Mouse (Mus musculus) liver, postnatal 0 days (tissue): ENCODE measurements around the gene Chek1. TPM values are rescaled to one million over a fixed set of nuclear protein-coding genes. Genes with fewer than 3 reads are reported as not detected.

Experiments
- ATAC-seq: fragments of 200-750 bp; cut with Nextera tagmentation; 2 replicates; pipeline ENCODE4 v1.8.0; 2017; ENCODE audit warnings: mild to moderate bottlenecking, moderate library complexity
- DNase-seq: peaks from one replicate; pipeline ENCODE4 v3.0.0-alpha.2; 2016
- H3K27ac ChIP-seq: fragments of 300-500 bp; sonication (generic); 2 replicates; pipeline ENCODE4 v1.5.1; 2014; ENCODE audit warnings: antibody characterized with exemption, moderate library complexity, mild to moderate bottlenecking, low read depth
- H3K27me3 ChIP-seq: fragments of 300-500 bp; sonication (generic); 2 replicates; pipeline ENCODE4 v1.6.1; 2014; ENCODE audit warnings: low read length, control low read depth, mixed read lengths; ENCODE audit not compliant: insufficient read depth
- H3K36me3 ChIP-seq: fragments of 300-500 bp; sonication (generic); replicated peaks from 2 replicates; pipeline ENCODE4 v1.6.1; 2014; ENCODE audit warnings: mild to moderate bottlenecking, control low read depth, low read length, moderate library complexity, mixed read lengths; ENCODE audit not compliant: insufficient read depth
- H3K4me1 ChIP-seq: fragments of 300-500 bp; sonication (generic); 2 replicates; pipeline ENCODE4 v1.6.1; 2014; ENCODE audit warnings: antibody characterized with exemption, mild to moderate bottlenecking, control low read depth; ENCODE audit not compliant: insufficient read depth
- H3K4me2 ChIP-seq: fragments of 300-500 bp; sonication (generic); 2 replicates; pipeline ENCODE4 v1.6.1; 2014; ENCODE audit warnings: low read depth, mild to moderate bottlenecking, low read length, moderate library complexity, mixed read lengths
- H3K4me3 ChIP-seq: fragments of 300-500 bp; sonication (generic); 2 replicates; pipeline ENCODE4 v1.5.1; 2014; ENCODE audit warnings: low read depth, low read length
- H3K9ac ChIP-seq: fragments of 300-500 bp; sonication (generic); replicated peaks from 2 replicates; pipeline ENCODE4 v1.6.1; 2014; ENCODE audit warnings: mild to moderate bottlenecking, moderate library complexity
- H3K9me3 ChIP-seq: fragments of 300-500 bp; sonication (generic); 2 replicates; pipeline ENCODE4 v1.6.1; 2016; ENCODE audit warnings: mild to moderate bottlenecking, control low read depth, low read length, mixed read lengths
- CTCF ChIP-seq: sonication (generic); IDR thresholded peaks from 2 replicates; pipeline ENCODE4 v1.5.1; 2016; ENCODE audit warnings: antibody characterized with exemption, low read depth
- EP300 ChIP-seq: IDR thresholded peaks from 2 replicates; pipeline ENCODE4 v1.6.1; 2016; ENCODE audit warnings: antibody characterized with exemption, low read depth, mild to moderate bottlenecking
- WGBS: fragments of 180-500 bp; shearing (Covaris S2); extraction: QIAGEN DNeasy Blood & Tissue Kit; methylation state at CpG from one replicate; pipeline ENCODE4 v1.1.7; 2014; ENCODE audit not compliant: insufficient replicate concordance; 5-methylcytosine and 5-hydroxymethylcytosine counted together
- polyA plus RNA-seq: library from polyadenylated mRNA; unstranded; fragments of >200 nt; fragmentation: Nextera tagmentation; extraction: Ambion mirVana; gene quantifications from 2 replicates; pipeline ENCODE4 v1.2.1, GENCODE M21; 2015

Chek1 gene
- polyA plus RNA-seq, 1 experiment from 2014 or later: 7.8 TPM

- Histone ChIP-seq H3K36me3 (no peaks in the 10 kb centered on the region), H3K4me2 (no peak overlapping the region), H3K27me3 (no peaks in the 10 kb centered on the region), H3K4me3 (no peak overlapping the region), H3K9ac (no peak overlapping the region), H3K27ac (no peak overlapping the region), H3K9me3 (no peaks in the 10 kb centered on the region), H3K4me1 (no peaks in the 10 kb centered on the region)
- DNase-seq (no peak), ATAC-seq (no peak)
- TF ChIP-seq CTCF (no peak), EP300 (no peak)
Measured at GRCm38 (mm10) chr9:36687329-36687728, 39.5 kb downstream of the Chek1 start.

GRCm38 (mm10) chr9:36681424-36681823 lies 45.4 kb downstream of the Chek1 start:
- 71% methylated on average over 2 of the region's 2 CpGs for WGBS
- DNase-seq: no peak
- no peak for ATAC-seq

More at GRCm38 (mm10) chr9:36681424-36681823, 45.4 kb downstream of the Chek1 start:
- H3K9me3 ChIP-seq: no peaks in the 10 kb centered on the region
- no peaks in the 10 kb centered on the region for H3K4me1 ChIP-seq
- H3K27ac ChIP-seq: no peak overlapping the region
- H3K4me2 ChIP-seq: no peak overlapping the region
- H3K36me3 ChIP-seq: no peaks in the 10 kb centered on the region
- no peak overlapping the region for H3K9ac ChIP-seq
- no peaks in the 10 kb centered on the region for H3K27me3 ChIP-seq
- TF ChIP-seq EP300: no peak
- no peak for TF ChIP-seq CTCF
- H3K4me3 ChIP-seq: no peak overlapping the region

Other genes starting within 250 kb of the Chek1 start
- not detected in 2 replicates for gene Gm5615, start 185.1 kb downstream of the Chek1 start, polyA plus RNA-seq
- gene Gm17689, start 144.4 kb downstream of the Chek1 start, polyA plus RNA-seq: not detected in 2 replicates
- not detected in 2 replicates for gene A630095E13Rik, start 83.7 kb downstream of the Chek1 start, polyA plus RNA-seq
- not detected in 2 replicates for gene Acrv1, start 33.8 kb downstream of the Chek1 start, polyA plus RNA-seq
- 99.9 and 113 TPM in 2 replicates for gene Stt3a, start 40.6 kb upstream of the Chek1 start, polyA plus RNA-seq
- 61.6 and 62.5 TPM in 2 replicates for gene Ei24, start 70.3 kb upstream of the Chek1 start, polyA plus RNA-seq
- gene Fez1, start 94.8 kb upstream of the Chek1 start, polyA plus RNA-seq: 0.15 and 0.50 TPM in 2 replicates